Mouse (Mus musculus) embryo, embryonic 10 days (tissue): ENCODE measurements at regions not wholly inside any gene's neighbourhood (a gene's known extent, or its start where the extent isn't known, plus 50 kb on each side); places are given as distances from the start of the nearest gene placed in this dataset.

Experiments used
- DNase-seq: peaks from one replicate; pipeline ENCODE4 v3.0.0-alpha.2; 2015; ENCODE audit warnings: low spot score

DNA sequence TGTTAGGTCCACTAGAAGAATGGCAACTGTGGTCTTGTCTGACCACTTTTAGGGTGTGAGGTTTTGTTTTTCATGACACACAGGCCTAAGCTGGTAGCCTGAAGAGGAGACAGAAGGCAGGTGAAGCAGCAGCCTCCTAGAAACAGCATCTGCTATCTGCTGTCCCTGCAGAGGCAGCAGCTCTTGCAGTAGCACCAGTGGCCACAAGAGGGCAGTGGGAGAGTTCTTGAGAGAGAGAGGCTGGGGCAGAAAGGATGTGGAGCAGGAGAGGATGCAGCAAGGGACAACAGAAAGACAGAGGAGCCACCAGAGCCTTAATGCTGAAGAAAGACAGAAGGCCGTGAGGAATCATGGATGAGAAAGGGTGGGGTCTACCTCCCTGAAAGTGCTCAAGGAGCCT lies 88.1 kb upstream of the Usp51 start:
- peak; percentile 74 for DNase-seq

DNA sequence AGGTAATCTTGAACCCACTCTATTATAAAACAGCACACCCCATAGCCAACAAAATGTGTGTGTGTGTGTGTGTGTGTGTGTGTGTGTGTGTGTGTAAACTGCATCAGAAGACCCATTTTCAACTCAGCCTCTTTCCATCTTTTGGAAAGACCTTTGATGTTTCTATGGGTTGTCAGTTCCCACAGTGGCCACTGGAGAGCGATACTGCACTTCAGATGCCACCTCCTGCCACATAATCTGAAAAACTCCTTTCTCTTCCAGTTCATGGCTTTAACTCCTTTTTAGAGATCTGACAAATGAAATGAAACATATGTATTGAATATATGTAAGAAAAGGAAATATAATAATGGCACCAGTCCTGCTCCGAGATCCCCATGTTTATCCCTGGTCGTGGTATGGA lies 79.3 kb upstream of the Usp51 start:
- DNase-seq: peak; percentile 47

GRCm38 (mm10) chrX:152946201-152946600 lies 60.1 kb upstream of the Usp51 start:
- no peak for DNase-seq
